Mouse (Mus musculus) naive thymus-derived CD4-positive, alpha-beta T cell, adult 2 months (primary cell): ENCODE results near the gene Arid4a.
"Not testable (repeated sequence)": the region's sequence is repeated elsewhere in the genome, so short reads cannot be mapped to it uniquely, and the experiment has no call there.

Experiments
- DNase-seq: peaks from one replicate; pipeline ENCODE4 v3.0.0-alpha.2; 2011; ENCODE audit warnings: low read depth

The Arid4a gene

DNA sequence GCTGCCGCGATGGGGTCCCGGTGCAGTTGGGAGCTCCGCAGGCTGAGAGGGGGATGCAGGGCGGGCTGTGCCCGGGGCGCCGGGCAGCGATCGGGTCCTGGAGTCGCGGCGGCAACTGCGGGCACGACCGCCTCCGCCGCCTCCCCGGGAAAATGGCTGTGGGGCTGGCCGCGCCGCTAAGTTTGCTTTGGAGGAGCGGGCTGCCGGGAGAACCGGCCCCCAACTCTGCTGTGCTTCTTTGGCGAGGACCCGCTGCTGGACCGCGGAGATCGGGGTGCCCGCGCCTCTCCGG is 367 bp downstream of the Arid4a start:
- no peak for DNase-seq

DNA sequence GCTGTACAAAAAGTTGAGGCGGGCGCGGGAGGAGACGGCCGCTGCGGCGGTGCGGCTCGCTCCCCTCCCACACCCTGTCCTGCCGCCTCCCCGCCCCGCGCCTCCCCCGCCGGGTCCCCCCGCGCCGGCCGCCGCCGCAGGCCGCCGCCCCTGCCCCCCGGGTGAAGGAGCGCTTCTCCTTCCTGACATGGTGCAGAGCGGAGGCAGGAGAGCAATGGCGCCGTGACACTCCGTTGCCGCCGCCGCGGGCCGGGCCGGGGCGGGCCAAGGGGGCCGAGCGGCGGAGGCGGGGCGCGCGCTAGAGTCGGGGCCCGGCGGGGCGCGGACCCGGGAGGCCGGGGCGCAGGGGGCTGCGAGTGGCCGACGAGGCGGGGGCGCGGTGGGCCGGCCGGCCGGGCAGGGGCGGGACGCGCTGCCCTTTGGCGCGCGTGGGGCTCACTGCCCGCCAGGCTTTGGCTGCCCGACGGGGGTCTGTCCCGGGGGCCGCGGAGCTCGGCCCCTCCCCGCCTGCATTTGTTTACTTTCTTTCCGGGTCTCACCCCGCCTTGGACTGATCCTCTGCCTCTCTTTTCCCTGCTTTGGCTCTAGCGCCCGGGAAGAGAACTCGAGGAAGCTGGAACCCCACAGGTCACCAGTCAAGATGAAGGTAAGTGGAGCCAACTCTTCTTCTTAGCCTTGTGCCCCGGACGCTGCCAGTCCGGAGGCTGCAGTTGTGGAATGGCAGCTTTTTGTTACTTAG is 882 bp downstream of the Arid4a start:
- DNase-seq: peak; percentile 52

DNA sequence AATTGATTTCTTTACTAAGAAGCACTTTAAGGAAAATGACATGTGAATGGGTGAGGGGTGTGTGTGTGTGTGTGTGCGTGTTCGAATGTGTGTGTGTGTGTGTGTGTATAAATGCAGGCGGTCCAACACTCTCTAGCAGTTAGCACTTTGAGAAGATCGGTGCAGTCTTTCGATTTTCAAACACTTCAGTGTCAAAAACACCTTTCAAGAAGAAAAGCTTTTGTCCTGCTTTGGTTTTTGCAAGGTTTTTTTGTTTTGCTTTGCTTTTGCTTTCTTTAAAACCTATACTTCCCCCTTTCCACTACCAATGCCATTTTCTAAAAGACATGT is 1.4 kb downstream of the Arid4a start:
- DNase-seq: peak; percentile 60

DNA sequence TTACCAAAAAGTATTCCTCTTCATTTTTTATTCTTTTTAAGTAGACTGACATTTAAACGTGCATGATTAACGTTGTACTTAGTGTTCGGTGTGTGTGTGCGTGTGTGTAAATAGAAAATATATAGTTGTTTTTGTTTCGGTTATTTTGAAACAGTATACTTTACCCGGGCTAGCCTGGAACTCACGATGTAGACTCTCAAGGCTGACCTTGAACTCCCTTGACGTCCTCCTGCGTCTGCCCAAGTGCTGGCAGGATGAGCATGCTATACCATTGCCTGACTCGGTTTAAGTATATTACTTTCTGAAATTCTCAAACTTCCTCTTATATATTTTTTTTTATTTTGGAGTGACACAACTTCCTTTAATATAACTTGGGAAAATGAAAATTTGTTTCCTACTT is 2.0 kb downstream of the Arid4a start:
- no peak for DNase-seq

DNA sequence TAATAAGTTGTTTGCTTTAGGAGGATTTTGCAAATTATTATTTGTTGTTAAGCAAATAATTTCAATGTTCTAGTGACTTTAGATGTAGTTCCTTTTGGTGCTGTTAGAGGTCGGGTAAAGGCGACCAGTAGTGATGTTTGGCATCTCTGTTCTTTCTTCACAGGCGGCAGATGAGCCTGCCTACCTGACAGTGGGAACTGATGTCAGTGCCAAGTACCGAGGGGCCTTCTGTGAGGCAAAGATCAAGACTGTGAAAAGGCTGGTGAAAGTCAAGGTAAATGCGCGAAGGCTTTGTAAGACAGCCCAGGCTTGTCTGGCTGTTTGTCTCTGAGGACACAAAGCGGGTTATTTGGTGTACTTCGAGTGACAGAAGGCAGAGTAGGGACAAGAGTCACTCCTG is 3.4 kb downstream of the Arid4a start:
- DNase-seq: no peak

- no peak for DNase-seq
These were observed 8.6 kb downstream of the Arid4a start for GRCm38 (mm10) chr12:71024411-71024810.

GRCm38 (mm10) chr12:71028265-71028664 is 12.5 kb downstream of the Arid4a start:
- not testable (repeated sequence) for DNase-seq

GRCm38 (mm10) chr12:71030260-71030659 is 14.5 kb downstream of the Arid4a start:
- peak; percentile 67 for DNase-seq

GRCm38 (mm10) chr12:71030722-71031121 is 14.9 kb downstream of the Arid4a start:
- no peak for DNase-seq

DNA sequence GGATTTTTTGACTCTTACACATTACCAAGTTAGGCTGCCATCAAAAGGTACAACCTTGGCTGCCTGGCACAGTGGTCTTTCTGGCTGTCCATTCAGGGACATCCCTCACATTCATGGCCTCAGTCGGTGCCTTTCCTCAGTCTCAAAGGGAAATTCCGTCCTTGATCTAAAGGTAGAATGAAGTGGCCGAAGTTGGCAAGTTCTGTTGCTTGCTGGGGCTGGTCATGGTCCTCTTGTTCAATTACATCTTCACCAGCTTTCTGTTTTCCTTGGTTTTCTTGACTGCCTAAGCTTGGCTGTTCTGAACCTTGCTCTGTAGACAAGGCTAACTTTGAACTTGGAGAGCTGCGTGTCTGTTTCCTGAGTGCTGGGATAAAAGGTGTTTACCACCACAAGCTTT is 20.0 kb downstream of the Arid4a start:
- DNase-seq: no peak

- DNase-seq: no peak
These were observed 21.1 kb downstream of the Arid4a start for GRCm38 (mm10) chr12:71036729-71037404.

- peak; percentile 67 for DNase-seq
These were observed 24.7 kb downstream of the Arid4a start for GRCm38 (mm10) chr12:71040462-71040861.

- DNase-seq: no peak
These were observed 26.7 kb downstream of the Arid4a start for GRCm38 (mm10) chr12:71042451-71042850.

- no peak for DNase-seq
These were observed 27.8 kb downstream of the Arid4a start for GRCm38 (mm10) chr12:71043571-71043970.

DNA sequence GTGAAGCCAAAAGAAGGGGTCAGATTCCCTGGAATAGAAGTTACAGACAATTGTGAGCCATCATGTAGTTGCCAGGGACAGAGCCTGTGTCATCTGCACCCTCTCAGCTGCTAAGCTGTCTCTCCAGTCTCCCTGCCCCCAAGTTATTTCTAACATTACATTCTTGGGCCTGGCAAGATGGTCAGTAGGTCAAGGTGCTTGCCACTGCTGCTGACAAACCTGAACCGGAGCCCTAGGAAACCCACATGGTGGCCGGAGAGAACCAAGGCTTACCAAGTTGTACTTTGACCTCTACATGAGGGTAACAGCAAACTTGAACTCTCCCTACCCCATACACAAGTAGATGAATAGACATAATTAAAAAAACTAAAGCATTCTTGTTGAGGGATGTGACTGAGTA is 28.7 kb downstream of the Arid4a start:
- DNase-seq: no peak

GRCm38 (mm10) chr12:71046501-71046900 is 30.7 kb downstream of the Arid4a start:
- no peak for DNase-seq

GRCm38 (mm10) chr12:71047473-71048078 is 31.8 kb downstream of the Arid4a start:
- peak; percentile 57 for DNase-seq

- DNase-seq: peak; percentile 98
These were observed 32.3 kb downstream of the Arid4a start for GRCm38 (mm10) chr12:71048117-71048516.

DNA sequence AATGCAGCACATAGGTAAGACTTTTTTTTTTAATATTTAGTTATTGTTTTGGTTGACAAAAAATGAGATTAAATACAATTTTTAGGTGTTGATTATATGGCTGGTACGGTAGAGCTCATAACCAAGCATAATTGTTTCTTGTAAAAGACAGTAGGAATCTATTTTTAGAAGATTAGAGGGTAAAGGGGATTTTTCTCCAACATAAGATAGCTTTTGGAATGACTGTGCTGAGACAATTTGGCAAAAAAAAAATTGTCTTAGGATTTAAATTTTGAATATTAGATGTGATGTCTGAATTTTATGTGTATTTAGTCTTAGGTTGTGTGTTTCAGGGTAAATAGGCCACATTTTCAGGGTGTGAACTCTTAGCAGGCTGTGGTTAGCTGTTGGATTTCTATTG is 32.8 kb downstream of the Arid4a start:
- no peak for DNase-seq

GRCm38 (mm10) chr12:71049596-71050265 is 33.9 kb downstream of the Arid4a start:
- DNase-seq: no peak

DNA sequence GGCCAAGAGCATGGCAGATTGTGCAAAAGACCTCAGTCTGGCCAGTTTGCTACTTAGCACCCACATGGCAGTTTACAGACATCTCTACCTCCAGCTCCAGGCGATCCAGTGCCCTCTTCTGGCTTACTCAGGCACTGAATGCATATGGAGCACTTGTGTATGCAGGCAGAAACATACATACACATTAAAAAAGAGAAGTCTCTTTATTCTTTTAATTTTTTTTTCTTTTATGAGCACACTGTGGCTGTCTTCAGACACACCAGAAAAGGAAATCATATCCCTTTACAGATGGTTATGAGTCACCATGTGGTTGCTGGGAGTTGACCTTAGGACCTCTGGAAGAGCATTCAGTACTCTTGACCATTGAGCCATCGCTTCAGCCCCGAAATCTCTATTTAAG is 35.3 kb downstream of the Arid4a start:
- peak; percentile 84 for DNase-seq

DNA sequence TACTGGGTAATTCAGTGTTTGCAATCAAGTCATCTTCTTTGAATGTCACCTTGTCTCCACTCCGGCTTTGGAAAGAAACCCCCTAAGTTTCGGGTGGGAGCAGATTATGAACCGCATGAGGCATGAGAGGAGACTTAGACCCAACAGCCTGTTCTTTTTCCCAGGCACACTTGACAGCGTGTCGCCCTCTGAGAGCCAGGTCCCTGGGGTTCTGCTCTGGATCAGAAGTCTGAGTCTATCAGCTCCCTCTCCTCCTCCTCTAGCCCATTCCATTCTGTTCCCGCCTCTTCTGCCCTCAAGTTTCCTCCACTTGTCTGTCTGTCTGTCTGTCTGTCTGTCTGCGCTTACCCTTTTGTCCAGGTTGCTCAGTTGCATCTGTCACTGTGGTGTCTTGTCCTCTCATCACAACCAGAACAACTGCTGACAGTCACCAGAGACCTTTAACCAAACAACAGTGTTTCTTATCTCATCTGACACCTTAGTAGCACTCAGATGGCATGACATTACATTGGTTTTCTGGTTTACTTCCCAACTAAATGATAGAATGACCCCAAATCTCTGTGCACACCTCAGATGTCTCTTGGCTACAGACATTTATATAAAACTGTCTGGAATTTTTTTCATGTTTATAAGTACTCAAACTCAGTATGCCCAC is 36.7 kb downstream of the Arid4a start:
- no peak for DNase-seq

DNA sequence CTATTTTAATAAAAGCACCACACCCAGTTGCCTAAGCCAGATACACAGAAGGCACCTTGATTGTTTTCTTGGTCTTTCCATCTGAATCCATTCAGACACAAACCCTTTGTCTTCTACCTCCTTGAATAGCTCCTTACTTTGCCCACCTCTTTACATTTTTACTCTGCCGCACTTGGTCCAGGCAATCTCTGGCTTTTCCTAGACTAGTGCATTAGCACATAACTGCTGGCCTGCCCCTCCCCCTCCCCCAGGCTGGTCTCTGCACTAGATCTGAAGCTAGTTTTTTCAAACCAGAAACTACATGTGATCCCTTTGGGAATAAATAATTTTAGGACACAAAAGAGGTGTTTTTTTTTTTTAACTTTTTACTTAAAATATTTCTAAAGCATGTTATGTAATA is 37.2 kb downstream of the Arid4a start:
- no peak for DNase-seq
